In the genomic region with DNA sequence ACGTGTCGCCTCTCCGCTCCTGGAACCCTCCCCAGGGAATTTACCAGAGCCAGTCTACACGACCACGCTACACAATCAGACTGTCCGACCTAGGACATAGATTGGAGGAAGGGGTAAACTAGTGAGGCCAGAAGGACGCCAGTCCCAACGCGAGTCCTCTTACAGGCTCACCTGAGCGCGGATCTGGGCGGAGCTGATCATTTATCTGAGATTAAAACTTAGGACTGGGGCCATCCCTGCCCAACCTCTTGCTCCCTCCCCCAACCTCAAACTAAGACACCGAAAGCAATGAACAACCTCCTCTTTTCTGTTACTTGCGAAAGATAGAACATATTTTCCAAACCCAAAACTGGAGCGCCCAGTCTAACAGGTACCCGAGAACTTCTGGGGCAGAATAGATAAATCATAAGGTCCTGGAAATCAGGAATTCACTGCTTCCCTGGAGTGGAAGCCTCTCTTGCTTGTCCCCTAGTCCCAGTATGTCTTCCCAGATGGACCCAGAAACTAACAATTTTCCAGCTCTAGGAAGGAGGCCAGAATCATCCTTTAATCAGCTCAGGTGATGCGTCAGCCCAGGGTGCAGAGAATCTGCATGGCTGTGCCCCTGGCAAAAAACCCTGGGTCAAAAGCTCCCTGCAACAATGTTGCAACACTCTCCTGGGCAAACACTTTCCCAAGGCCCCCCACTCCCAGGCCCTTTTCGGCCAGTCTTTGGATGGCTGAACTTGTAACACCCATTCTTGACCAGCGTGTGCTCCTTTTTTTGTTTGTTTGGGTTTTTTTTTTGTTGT, we compare ENCODE assay signal across 1 mouse cellular context.
TF ChIP-seq lines count a peak whose summit lies in the region.

No protein-coding gene starts in this region.

TF ChIP-seq in MEL, 35 proteins besides CTCF, POLR2A, EP300 and RAD21:
- TF ChIP-seq POLR2AphosphoS2 (IDR thresholded peaks at IDR 0.05; ENCODE audit: low read length) (no peak), ZC3H11A (IDR thresholded peaks at IDR 0.05; ENCODE audit: low read depth, low read length) (no peak), MAX (IDR thresholded peaks at IDR 0.05; ENCODE audit: low read length) (no peak)
